Mouse (Mus musculus) hindbrain, embryonic 11.5 days (tissue): ENCODE results near the gene Kcmf1. TPM values are rescaled to one million over a fixed set of nuclear protein-coding genes. Genes with fewer than 3 reads are reported as not detected.
"Not testable (repeated sequence)": the region's sequence is repeated elsewhere in the genome, so short reads cannot be mapped to it uniquely, and the experiment has no call there.

Source experiments
- ATAC-seq: fragments of 200-750 bp; cut with Nextera tagmentation; 2 replicates; pipeline ENCODE4 v1.8.0; 2017; ENCODE audit warnings: mild to moderate bottlenecking, moderate TSS enrichment, moderate library complexity; ENCODE audit not compliant: low FRiP score
- DNase-seq: peaks from one replicate; pipeline ENCODE4 v3.0.0-alpha.2; 2015; ENCODE audit warnings: low spot score
- H3K27ac ChIP-seq: fragments of 300-500 bp; sonication (generic); 2 replicates; pipeline ENCODE4 v1.5.1; 2014; ENCODE audit warnings: mild to moderate bottlenecking, low read depth, low read length
- H3K27me3 ChIP-seq: fragments of 300-500 bp; sonication (generic); 2 replicates; pipeline ENCODE4 v1.6.1; 2014; ENCODE audit warnings: mild to moderate bottlenecking, low read length, moderate library complexity, mixed read lengths; ENCODE audit not compliant: control insufficient read depth, insufficient read depth
- H3K36me3 ChIP-seq: fragments of 300-500 bp; sonication (generic); 2 replicates; pipeline ENCODE4 v1.6.1; 2014; ENCODE audit warnings: mild to moderate bottlenecking, low read length, moderate library complexity, mixed read lengths; ENCODE audit not compliant: control insufficient read depth, insufficient read depth
- H3K4me1 ChIP-seq: fragments of 300-500 bp; sonication (generic); replicated peaks from 2 replicates; pipeline ENCODE4 v1.6.1; 2014; ENCODE audit warnings: low read length, mixed read lengths; ENCODE audit not compliant: control insufficient read depth, insufficient read depth
- H3K4me2 ChIP-seq: fragments of 300-500 bp; sonication (generic); replicated peaks from 2 replicates; pipeline ENCODE4 v1.6.1; 2014; ENCODE audit warnings: mild to moderate bottlenecking, low read depth, low read length
- H3K4me3 ChIP-seq: fragments of 300-500 bp; sonication (generic); 2 replicates; pipeline ENCODE4 v1.5.1; 2014; ENCODE audit warnings: low read depth, low read length
- H3K9ac ChIP-seq: fragments of 300-500 bp; sonication (generic); 2 replicates; pipeline ENCODE4 v1.6.1; 2014; ENCODE audit warnings: low read depth, low read length
- H3K9me3 ChIP-seq: fragments of 300-500 bp; sonication (generic); 2 replicates; pipeline ENCODE4 v1.6.1; 2016; ENCODE audit warnings: low read length; ENCODE audit not compliant: control insufficient read depth
- WGBS: fragments of 180-500 bp; shearing (Covaris S2); extraction: QIAGEN DNeasy Blood & Tissue Kit; methylation state at CpG from one replicate; pipeline ENCODE4 v1.1.7; 2014; 5-methylcytosine and 5-hydroxymethylcytosine counted together
- polyA plus RNA-seq: library from polyadenylated mRNA; unstranded; fragments of >200 nt; fragmentation: Nextera tagmentation; extraction: Ambion mirVana; gene quantifications from 2 replicates; pipeline ENCODE4 v1.2.1, GENCODE M21; 2014

The Kcmf1 gene
- polyA plus RNA-seq, 1 experiment from 2014 or later, result 35.3 TPM

- DNase-seq (no peak), ATAC-seq (no peak)
- Histone ChIP-seq H3K9ac (no peak overlapping the region), H3K27ac (no peak overlapping the region), H3K4me1 (no peaks in the 10 kb centered on the region), H3K4me2 (no peak overlapping the region), H3K4me3 (no peak overlapping the region), H3K36me3 (no peaks in the 10 kb centered on the region), H3K9me3 (no peaks in the 10 kb centered on the region), H3K27me3 (no peaks in the 10 kb centered on the region)
- 88% methylated on average over 13 of the region's 13 CpGs for WGBS
Observed at GRCm38 (mm10) chr6:72840867-72841780, 58.7 kb downstream of the Kcmf1 start.

GRCm38 (mm10) chr6:72837756-72838155, 62.0 kb downstream of the Kcmf1 start:
- WGBS, result 95% methylated on average over 4 of the region's 4 CpGs
- Histone ChIP-seq H3K4me2 (no peak overlapping the region), H3K27ac (no peak overlapping the region), H3K9me3 (no peaks in the 10 kb centered on the region), H3K27me3 (no peaks in the 10 kb centered on the region), H3K4me3 (no peak overlapping the region), H3K9ac (no peak overlapping the region), H3K4me1 (no peaks in the 10 kb centered on the region), H3K36me3 (no peaks in the 10 kb centered on the region)
- ATAC-seq (no peak), DNase-seq (no peak)

DNA sequence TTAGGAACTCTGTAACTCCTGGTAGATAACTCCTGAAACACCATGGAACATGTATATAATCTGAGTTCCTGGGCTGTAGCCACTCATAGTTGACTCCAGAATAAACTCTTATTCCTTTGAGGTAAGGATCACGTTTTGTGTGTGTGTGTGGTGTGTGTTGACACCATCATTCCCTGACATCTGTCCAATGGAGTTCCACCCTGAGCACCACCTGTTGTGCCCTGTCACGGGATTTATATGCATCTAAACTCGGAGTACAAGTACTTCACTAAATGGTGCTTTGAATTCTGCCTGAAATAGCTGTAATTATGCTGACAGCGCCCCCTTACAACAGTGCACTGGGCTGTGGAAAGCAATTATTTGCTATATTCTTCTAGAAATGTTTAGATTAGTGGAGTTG, 65.3 kb downstream of the Kcmf1 start:
- Histone ChIP-seq H3K9me3 (no peaks in the 10 kb centered on the region), H3K9ac (no peak overlapping the region), H3K4me3 (no peak overlapping the region), H3K27ac (no peak overlapping the region), H3K27me3 (no peaks in the 10 kb centered on the region), H3K36me3 (no peaks in the 10 kb centered on the region), H3K4me2 (no peak overlapping the region), H3K4me1 (no peaks in the 10 kb centered on the region)
- 62% methylated on average over 4 of the region's 4 CpGs for WGBS
- ATAC-seq (no peak), DNase-seq (no peak)

- 60% methylated on average over 3 of the region's 3 CpGs for WGBS
- H3K4me1 ChIP-seq, result no peaks in the 10 kb centered on the region
- no peak for DNase-seq
Observed at GRCm38 (mm10) chr6:72831858-72832257, 67.9 kb downstream of the Kcmf1 start.

DNA sequence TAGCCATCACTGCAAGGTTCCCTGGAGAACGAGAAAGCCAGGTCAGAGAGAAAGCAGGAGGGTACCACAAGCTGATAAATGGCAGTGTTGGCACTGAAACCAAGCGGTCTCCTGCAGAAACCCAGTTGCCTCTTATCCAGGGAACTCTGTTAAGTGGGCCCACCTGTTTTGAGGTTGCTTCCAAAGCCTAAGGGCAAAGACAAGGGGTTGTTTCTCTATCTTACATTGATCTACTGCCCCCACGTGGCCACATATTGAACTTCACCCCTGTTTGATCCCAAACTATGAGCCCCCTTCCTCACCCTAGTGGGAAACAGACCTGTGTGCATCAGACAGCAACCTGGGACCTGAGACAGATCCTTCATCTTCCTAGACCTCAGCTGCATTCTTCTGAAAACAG, 68.5 kb downstream of the Kcmf1 start:
- peak; percentile 46 for ATAC-seq
- no peaks in the 10 kb centered on the region for H3K4me1 ChIP-seq
- no peaks in the 10 kb centered on the region for H3K9me3 ChIP-seq
- no peak overlapping the region for H3K27ac ChIP-seq
- H3K27me3 ChIP-seq, result no peaks in the 10 kb centered on the region
- no peak overlapping the region for H3K4me2 ChIP-seq
- no peak overlapping the region for H3K4me3 ChIP-seq
- DNase-seq, result peak; percentile 86
- no peak overlapping the region for H3K9ac ChIP-seq
- WGBS, result 36% methylated on average over 3 of the region's 3 CpGs
- H3K36me3 ChIP-seq, result no peaks in the 10 kb centered on the region

More at GRCm38 (mm10) chr6:72831858-72832257, 67.9 kb downstream of the Kcmf1 start:
- no peaks in the 10 kb centered on the region for H3K27me3 ChIP-seq
- no peak for ATAC-seq
- H3K4me3 ChIP-seq, result no peak overlapping the region
- no peak overlapping the region for H3K4me2 ChIP-seq
- no peaks in the 10 kb centered on the region for H3K9me3 ChIP-seq
- no peaks in the 10 kb centered on the region for H3K36me3 ChIP-seq
- no peak overlapping the region for H3K9ac ChIP-seq
- H3K27ac ChIP-seq, result no peak overlapping the region

GRCm38 (mm10) chr6:72828857-72829256, 70.9 kb downstream of the Kcmf1 start:
- DNase-seq (peak; percentile 50), ATAC-seq (no peak)
- no peak overlapping the region for H3K4me3 ChIP-seq
- H3K27ac ChIP-seq, result no peak overlapping the region
- H3K36me3 ChIP-seq, result no peaks in the 10 kb centered on the region
- no peak overlapping the region for H3K9ac ChIP-seq
- H3K27me3 ChIP-seq, result no peaks in the 10 kb centered on the region
- H3K4me1 ChIP-seq, result no peaks in the 10 kb centered on the region; the same call in 1 of the 2 replicates
- H3K4me2 ChIP-seq, result no peak overlapping the region
- 75% methylated on average over 3 of the region's 3 CpGs for WGBS
- no peaks in the 10 kb centered on the region for H3K9me3 ChIP-seq

- H3K4me1 ChIP-seq, DNase-seq, H3K36me3 ChIP-seq, H3K9ac ChIP-seq, H3K4me2 ChIP-seq, ATAC-seq, H3K9me3 ChIP-seq, H3K4me3 ChIP-seq, H3K27me3 ChIP-seq, H3K27ac ChIP-seq: not testable (repeated sequence)
- 12% methylated on average over 8 of the region's 9 CpGs for WGBS
Observed at GRCm38 (mm10) chr6:72828037-72828436, 71.7 kb downstream of the Kcmf1 start.

DNA sequence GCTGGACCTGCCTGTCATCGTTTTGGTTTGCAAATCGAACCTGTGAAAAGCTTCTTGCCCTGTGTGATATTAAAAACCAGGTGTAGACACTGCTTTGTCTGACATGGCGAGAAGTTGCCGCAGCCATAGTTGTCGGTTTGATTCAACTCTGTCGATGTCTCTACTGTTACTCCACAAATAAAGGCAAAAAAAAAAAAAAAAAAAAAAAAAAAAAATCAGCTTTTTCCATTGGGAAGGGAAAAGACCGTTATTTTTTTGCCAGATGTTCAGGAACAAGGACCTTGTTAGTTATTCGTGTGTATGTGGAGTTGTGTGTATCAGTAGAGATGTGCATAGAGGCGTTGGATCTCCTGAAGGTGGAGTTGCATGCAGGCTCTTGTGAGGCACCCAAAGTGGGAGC, 74.0 kb downstream of the Kcmf1 start:
- Histone ChIP-seq H3K27ac (no peak overlapping the region), H3K4me2 (0 out of 2 replicates have a peak overlapping the region, but pooled peaks have one; percentile 25), H3K9me3 (no peaks in the 10 kb centered on the region), H3K4me3 (no peak overlapping the region), H3K36me3 (no peaks in the 10 kb centered on the region), H3K4me1 (no peaks in the 10 kb centered on the region; the same call in 1 of the 2 replicates), H3K27me3 (no peaks in the 10 kb centered on the region), H3K9ac (no peak overlapping the region)
- no peak for DNase-seq
- peak; percentile 39; the same call in 1 of the 2 replicates for ATAC-seq
- 52% methylated on average over 9 of the region's 9 CpGs for WGBS
